Mouse (Mus musculus) yolk sac, embryonic 10.5 days (tissue): ENCODE data around the gene Rffl.

Experiments used
- DNase-seq: peaks from one replicate; pipeline ENCODE4 v3.0.0-alpha.2; 2017; ENCODE audit warnings: low spot score

Gene Rffl

GRCm38 (mm10) chr11:82764438-82764924 is 106.5 kb downstream of the Rffl start:
- DNase-seq, result peak; percentile 9

- peak; percentile 92 for DNase-seq
These were observed 107.1 kb downstream of the Rffl start, which contains the start of the genes Cct6b and Zfp830 for GRCm38 (mm10) chr11:82763742-82764437. Gene Cct6b (minus strand): TSS chr11:82764321. Gene Zfp830 (plus strand): TSS chr11:82764345.

DNA sequence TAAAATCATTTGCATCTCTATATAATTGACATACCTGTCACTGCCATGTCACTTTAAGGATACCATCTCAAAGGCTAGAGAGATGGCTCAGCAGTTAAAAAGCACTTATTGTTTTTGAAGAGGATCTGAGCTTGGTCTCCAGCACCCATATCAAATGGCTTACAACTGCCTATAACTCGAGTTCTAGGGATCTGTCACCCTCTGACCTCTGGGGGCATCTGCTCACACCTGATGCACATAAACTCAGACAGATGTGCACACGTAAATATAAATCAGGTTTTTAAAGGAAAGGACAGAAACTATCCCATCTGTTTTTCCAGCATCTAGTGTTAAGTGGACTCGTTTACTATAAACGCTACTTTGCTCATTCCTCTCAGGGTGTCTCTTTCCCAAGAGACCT is 107.7 kb downstream of the Rffl start:
- DNase-seq, result no peak

GRCm38 (mm10) chr11:82762286-82762829 is 108.7 kb downstream of the Rffl start:
- no peak for DNase-seq

DNA sequence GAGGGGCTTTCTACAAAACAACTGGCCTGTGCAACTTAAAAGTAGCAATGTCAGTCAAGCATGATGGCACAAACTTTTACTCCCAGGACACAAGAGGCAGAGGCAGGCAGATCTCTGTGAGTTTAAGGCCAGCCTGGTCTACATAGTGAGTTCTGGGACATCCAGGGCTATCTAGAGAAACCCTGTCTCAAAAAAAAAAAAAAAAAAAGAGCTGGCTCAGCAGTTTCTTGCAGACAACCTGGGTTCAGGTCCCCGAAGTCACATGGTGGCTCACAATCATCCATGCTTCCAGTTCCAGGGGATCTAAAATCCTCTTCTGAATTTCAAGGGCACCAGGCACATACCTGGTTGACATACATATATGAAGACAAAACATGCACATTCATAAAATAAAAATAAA is 115.1 kb downstream of the Rffl start:
- no peak for DNase-seq
